Mouse (Mus musculus) right cerebral cortex, postnatal 25 days (tissue): Measurements from ENCODE around the gene Tango6.
"Not testable (repeated sequence)": the region's sequence is repeated elsewhere in the genome, so short reads cannot be mapped to it uniquely, and the experiment has no call there.

Source experiments
- DNase-seq: peaks from one replicate; pipeline ENCODE4 v3.0.0; 2022

Tango6 gene

DNA sequence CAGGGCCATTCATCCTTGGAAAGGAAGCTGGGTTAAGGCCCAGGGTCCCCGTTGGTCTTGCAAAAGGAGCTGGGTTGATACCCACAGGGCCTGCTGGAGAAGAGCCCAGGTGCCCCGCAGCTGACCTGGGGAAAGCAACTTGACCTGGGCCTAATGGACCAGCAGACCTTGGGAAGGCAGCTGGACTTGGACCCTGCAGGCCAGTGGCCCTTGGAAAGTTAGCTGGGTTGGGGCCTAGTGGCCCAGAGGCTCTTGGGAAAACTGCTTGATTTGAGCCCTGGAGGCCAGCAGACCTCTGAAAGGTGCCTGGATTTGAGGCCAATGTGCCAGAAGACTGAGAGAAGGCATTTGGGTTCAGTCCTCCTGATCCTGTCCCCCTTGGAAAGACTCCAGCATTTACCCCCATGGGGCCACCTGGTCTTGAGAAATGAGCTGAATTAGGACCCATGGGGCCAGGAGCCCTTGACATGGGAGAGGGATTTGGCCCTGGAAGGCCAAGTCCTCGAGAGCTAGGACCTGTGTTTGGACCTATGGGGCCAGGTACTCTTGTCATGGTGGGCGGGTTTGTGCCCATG lies 202.0 kb downstream of the Tango6 start:
- not testable (repeated sequence) for DNase-seq

DNA sequence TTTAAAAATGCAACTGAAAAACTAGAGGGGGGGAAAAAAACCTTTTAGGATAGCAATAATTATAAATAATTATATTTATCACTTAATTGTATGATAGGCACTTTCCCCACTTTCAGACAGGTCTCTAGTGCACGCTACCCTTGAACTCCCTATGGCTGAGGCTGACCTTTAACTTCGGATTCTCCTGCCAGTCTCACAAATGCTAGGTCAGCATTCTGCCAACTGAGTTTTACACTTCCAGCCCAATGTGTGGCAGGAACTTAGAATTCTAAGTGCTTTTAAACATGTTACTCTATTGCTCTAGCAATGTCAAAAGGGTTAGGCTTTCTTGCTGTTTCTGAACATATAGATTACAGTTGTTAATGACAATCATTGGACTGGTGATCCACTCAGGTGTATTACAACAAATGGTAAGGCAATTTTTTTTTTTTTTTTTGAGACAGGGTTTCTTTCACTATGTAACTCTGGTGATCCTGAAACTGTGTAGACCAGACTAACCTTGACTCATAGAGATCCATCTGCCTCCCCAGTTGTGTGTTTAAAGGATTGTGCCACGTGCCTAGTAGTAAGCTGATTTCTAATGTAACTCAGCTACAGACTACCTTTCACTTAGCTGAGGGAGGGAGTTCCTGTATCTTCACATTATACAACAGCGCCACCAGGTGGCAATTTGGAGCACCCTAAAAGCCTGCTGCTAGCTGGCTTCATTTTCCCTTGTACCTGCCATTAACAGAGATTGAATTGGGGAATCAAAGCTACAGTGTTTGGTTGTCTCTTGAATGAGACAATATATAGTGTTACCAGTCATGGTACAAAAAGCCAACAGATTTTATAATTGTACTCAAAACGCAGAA lies 204.7 kb downstream of the Tango6 start:
- DNase-seq = peak; percentile 69

DNA sequence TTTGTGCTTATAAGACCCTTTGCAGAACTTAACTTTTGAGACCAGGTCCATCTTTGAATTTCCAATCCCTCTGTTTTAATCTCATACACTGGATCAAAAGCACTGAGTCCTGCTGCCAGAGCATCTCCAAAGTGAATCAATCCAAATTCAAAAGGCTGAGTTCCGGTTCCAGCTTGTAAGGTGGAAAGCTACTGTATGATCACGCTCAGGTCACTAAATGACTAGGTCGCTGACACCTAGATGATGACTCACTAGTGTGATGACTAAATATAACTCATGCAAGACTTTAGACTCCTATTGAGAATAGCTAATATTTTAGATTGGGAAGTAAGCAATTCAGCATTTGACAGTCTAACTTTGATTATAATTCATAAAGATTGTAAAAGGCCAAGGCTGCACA lies 205.9 kb downstream of the Tango6 start:
- no peak for DNase-seq

DNA sequence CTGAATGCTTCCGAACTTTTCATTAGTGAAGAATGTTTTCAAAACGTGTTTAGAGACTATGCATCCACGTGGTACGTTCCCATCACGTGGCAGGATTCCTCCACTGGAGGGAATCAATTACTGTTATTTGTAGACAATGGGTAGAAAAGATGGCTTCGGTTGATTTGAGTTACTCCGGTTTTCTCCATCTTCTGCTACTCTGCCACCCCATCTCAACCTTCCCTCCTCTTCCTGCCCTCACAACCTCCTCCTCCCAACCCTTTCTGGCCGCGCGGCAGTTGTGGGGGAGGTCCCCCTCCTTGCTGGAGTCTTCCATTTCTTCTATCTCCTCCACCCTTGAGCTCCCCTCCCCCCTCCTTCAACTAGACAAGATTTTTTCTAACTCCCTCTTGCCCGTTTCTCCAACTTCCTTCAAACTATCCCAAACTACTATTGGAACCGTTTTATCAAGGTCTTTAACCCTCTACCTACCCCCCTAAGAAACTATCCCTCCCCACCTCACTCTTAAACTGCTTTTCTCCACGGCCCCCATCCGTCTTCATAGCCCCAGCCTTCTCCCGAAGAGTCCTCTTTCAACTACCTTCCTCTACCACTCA lies 209.4 kb downstream of the Tango6 start:
- no peak for DNase-seq

DNA sequence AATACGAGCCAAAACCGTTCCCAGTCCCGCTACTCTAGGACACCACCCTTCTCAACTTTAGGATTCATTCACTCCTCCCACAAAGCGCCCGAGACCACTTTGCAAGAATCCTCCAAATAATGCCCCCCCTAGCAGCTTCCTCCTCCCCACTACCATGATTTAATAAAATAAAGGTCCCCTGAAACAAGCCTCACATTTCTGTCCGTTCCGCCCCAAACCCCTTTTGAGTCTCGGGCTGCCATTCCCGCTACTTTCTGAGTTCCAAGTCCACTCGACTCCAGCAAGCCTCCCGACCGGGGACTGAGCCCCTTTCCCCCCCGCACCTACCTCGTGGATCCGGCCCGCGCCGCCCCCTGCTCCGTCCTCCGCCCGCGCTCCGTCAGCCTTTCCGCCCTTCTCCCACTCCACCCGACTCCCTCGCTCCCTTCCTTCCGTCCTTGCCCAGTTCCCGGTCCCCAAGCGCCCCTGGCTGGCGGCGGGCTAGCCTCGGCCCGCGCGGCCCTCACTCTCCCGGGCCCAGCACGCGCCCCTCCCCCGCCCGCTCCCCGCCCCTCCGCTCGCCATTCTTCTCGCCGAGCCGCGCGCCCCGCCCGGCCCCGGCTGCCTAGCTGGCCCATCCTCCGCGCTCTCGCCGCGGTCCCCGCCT lies 210.1 kb downstream of the Tango6 start:
- no peak for DNase-seq

DNA sequence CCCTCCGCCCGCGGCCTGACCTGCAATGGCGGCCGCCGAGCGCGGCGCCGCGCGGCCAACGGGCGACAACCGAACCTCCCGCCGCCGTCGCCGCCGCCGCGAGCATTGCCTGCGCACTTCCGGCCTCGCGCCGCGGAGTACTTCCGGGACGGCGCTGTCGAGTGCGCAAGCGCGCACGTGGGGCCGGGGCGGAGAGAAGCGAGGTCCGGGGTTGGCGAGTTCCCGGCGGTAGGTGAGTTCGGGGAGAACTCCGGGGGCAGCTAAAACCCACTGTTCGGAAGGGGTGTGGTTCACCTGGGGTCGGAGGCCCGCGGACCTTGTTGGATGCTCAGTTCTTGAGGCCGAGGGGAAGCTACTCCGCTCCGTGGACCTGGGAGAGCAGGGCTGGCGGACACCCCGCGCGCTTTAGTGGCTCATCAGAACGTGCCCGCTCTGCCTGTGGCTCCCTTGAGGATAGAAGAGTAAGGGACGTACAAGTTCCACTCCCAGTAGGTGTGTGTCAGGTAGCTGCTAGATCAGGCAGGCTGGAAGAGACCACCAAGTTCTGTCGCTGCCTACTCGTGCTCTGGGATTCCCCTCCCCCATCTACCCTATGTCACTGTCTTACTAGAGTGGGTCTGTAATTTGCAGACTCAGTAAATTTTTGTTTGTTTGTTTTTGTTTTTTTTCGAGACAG lies 210.8 kb downstream of the Tango6 start, which contains the start of gene Utp4:
Gene Utp4 (plus strand): TSS at position 156 of the 676 bp plus-strand sequence.
- DNase-seq = peak; percentile 92

DNA sequence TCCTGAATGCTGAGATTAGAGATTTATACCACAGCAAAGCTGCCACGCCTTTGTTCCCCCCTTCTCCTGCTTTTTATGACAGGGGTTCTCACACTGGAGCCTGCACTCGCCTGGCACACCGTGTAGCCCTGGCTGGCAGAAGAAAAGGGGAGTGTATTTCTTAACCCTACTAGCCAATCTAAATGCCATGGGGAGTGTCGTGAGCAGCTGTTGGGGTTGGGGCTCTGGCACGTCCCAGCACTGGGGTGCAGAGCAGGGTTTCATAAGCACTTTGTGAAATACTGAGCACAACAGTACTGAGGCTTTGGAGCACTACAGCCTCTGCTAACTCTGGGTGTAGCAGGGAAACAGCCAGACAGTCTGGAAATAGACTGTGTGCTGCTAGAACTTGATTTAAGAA lies 216.6 kb downstream of the Tango6 start:
- DNase-seq = no peak
